Mouse (Mus musculus) spleen, postnatal 36 days (tissue): ENCODE results near the gene AI837181.

Source experiments
- DNase-seq, 2 experiments: peaks; one replicate each; pipeline ENCODE4 v3.0.0; 2022; ENCODE audit warnings: low spot score in 2 of 2, mixed read lengths in 1 of 2

AI837181 gene

DNA sequence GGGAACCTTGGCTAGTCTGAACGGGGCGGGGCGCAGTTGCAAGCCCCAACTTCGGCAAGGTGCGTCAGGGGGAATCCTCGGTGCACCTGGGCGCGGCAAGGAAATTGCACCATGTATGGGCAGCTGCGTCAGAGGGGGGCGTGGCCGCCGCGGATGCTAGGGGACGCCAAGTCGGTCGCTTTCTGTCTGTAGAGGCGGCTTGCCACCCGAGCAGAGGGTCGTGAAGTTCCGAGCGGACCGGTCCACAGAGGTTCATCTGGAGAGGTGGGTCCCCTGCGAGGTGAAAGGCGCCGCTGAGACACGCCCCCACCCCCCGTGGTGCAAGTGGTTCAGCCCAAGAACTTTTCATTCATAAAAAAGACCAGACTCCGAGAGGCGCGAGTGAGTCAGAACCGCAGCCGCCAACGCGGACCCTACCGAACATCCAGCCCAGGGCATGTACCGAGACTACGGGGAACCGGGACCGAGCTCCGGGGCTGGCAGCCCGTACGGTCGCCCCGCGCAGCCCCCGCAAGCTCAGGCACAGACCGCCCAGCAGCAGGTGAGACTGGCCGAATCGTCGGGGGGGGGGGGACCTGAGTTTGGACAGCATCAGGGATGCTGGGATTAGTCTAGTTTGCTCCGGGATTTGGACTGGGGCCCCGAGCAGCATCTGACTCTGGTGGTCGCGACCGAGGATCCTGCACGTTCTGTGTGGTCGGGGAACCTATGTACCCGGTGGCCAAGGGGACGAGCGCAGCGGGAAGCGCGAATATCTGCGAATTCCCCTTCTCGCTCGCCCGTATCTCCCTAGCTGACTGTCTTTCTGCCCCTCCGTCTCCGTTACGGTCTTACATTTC is 22.8 kb downstream of the AI837181 start, which contains the start of gene Fosl1:
Gene Fosl1 (plus strand): TSS at position 33 of the 839 bp plus-strand sequence.
- peak; percentile 71 to 78 for DNase-seq

DNA sequence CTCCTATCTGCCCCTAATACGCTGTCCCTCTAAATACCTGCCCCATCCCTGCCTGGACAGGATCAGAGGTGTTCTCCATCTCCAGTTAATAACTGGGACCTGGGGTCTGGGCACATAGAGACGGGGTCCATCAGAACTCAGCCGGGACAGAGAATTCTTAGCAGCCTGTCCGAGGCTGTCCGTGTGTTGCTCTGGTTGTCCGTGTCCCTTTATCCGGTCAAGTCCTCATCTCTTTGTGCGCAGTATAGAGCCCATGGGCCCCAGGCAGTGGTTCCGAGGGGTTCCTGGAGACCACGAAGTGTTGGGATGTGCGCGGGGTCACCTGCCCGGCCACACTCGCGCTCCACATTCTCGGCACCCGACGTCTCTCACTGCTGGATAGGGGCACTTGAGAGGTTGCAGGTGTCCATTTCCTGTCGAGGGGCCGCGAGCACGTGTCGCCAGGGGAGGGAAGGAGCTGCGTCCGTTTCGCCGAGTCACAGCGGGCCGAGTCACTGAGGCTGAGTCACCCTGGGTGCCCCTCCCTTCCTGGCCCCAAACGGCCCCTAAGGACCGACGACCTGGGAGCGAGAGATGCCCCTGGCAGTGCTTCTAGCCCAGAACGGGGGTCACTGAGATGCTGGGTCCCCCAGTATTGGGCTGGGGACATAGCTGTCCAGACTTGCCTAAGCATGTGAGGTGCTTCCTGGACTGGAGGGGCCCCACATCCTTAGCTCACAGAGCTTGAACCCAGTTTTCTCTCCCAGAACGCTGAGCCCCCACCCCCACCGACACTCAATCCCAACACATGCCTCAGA is 23.6 kb downstream of the AI837181 start:
- no peak for DNase-seq

DNA sequence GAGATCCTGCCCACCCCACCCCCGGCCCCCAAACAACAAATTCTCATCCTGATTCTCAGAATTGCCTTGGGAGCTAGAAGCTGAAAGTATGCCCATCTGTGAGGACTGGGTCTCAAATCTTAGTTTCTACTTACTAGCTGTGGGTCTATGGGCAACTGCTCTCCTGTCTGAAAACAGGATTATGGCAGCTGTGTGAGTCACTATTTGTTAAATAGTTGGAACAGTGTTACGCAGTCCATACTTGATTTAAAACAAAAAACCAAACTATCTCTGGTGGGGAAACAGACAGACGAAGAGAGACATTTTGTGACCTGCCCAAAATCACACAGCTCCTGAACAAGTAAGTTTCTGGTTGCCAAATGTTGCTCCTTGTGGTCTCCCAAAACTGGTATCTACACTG is 24.7 kb downstream of the AI837181 start:
- DNase-seq, result no peak

DNA sequence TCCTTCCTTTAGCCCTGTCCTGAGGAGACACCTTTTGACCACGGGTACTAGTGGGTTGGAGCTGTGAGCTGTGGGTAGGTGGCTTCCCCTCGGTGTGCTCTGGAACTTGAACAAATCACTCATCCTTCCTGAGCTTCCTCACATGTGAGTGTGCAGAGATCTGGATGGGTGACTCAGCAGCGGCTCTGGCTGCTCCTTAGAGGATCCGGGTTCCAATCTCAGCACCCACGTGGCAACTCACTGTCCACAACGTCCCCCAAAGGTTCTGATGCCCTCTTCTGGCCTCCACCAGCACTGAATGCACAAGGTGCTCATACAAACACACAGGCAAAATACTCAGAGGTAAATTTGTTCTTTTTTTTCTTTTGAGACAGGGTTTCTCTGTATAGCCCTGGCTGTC is 26.8 kb downstream of the AI837181 start:
- no peak for DNase-seq

DNA sequence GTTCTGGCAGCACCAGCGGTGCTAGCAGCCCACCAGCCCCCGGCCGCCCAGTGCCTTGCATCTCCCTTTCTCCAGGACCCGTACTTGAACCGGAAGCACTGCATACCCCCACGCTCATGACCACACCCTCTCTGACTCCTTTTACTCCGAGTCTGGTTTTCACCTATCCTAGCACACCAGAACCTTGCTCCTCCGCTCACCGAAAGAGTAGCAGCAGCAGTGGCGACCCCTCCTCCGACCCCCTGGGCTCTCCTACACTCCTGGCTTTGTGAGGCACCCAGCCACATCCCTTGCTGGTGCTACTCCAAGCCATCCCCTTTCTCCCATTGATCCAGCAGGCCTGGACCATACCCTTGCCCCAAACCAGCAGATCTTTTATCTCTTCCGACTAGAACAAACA is 30.1 kb downstream of the AI837181 start:
- no peak for DNase-seq

DNA sequence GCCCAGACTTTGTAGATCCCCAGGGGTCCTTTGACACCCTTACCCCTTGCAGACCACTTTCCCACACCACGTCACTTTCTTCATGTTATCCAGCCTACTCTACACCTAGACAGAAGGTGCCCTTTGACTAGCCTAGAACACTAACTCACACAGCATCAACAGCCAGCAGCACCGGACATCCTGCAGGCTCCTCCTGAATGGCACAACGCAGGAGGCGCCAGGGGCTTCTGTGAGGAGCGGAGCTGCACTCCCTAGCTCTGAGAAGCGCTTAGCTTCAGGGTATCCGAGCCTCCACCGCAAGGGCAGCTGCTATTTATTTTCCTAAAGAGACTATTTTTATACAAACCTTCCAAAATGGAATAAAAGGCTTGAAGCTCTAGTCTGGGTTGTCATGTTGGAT is 30.6 kb downstream of the AI837181 start:
- no peak for DNase-seq

DNA sequence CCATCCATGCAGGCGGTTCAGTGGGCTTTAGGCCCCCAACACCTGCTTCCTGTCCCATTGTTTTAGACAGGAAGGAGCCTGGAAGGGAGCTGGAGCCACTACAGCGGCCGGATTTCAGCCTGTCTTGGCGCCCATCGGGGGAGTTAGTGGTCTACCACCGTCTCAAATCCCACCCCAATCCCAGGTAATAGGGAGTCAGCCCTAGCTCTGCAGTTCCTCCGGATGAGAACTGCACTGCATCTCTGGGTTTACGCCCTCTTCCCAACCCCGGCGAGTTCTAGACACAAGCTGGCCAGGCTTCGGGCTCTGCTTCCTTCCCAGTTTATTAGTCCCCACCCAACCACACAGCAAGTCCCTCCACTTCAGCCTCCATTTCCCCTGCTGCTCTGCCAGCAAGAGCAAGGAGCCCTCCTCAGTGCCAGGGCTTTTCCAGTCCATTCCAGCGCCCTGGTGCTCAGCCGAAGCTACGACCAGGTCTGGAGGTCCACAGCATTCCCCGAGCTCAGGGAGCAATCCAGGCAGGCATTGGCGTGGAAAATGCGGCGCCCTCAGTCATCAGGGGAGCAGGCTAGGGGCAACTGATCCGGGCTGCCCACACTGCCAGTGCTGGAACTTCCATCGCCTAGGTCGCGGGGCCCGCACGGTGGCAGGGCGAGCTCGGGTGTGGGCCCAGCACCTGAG is 31.4 kb downstream of the AI837181 start:
- DNase-seq, result no peak

DNA sequence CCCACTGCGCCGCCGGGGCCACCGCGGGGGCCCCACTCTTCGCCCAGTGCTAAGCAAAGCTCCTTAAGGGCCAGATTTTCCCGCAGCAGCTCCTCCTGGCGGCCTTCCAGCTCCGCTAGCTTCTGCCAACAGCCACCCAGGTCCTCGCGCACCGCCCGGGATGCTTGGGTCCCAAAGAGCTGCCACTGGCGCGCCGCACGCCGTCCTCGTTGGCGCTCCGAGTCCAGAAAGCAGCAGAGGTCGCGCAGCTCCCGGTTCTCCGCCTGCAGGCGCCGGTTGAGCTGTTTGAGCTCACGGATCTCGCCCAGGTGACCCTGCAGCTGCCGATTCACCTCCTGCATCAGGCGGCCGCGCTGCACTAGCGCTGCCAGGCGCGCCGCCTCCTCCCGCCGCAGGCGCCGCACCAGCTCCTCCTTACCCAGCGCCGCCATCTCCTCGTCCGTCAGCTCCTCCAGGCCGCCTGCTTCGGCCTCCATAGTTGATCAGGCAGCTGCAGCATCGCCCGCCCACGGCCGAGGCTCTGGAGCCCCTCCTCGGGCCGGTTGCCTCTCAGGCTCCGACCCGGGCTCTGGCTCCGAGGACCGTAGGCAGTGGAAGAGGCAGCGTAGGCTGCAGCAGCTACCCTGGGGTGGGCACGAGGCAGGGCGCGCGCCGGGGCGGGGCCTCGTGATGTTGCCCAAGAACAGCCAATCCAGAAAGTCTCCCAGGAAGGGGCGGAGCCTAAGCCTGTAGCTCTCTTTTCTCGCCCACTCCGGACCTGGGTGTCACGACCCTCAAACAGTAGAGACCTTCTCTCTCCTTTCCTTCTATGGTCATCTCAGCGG is 32.2 kb downstream of the AI837181 start:
- DNase-seq, result peak; percentile 93 to 94

DNA sequence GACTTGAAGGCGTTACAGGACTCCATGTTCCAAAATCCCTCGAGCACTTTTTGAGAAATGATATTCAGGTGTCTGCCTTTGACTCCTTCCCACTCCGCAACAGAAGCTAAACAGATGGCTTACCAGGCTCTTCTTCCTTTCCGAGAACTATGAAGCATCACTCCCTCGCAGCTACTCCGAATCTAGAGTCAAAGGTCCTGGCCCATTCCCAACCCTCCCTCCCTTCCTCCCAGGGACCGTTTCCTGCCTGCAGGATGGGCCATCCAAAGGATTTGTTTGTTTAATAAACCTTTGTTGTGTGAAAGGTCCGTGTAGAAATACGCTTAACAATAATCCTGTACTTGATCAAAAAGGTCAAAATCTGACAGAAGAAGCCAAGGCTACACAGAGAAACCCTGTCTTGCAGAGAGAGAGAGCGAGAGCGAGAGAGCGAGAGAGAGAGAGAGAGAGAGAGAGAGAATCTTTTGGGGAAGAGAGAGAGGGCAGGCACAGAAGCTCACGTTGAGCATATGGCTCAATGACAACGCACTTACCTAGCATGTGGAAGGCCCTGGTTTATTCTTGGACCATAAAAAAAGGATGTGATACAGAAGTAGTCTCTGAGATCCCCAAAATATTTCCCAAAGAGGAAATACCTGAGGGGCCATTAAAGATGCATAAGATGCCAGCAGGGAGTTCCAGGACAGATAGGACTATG is 33.0 kb downstream of the AI837181 start, which contains the start of gene Ccdc85b:
Gene Ccdc85b (minus strand): TSS at position 149 of the 697 bp plus-strand sequence.
- DNase-seq, result no peak

DNA sequence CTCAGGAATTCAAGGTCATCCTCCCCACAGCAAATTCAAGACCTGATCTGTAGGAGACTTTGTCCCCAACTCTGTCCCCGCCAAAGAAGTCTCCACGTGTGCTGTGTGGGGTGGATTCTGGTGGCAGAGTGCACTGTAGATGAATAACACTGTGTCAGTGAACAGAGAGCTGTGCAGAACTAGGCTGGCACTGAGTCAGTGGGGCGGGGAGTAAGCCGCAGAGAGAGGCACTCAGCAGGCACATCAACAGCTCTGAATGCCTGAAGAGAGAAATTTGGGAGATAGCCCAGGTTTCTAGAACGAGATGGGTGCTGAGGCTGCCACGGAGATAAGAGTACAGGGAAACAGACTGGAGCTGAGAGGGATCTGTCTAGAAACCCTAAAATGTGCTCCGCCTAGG is 34.1 kb downstream of the AI837181 start:
- no peak for DNase-seq

DNA sequence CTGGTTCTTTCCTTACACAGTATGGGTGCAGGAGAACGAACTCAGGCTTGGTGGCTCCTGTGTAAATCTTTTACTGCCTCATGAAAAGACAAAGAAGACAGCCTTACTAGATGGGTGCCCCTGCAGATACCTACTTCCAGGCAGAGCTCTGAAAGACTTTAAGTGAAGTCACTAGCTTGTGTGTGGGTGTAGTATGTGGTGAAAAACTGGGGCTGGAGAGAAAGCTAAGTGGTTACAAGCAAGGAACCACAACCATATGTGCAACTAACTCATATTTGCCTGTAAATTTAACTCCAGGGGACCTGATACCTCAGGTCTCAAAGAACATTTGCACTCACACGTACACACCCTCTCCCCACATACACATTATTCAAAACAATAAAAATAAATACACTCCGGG is 35.0 kb downstream of the AI837181 start:
- DNase-seq, result no peak

DNA sequence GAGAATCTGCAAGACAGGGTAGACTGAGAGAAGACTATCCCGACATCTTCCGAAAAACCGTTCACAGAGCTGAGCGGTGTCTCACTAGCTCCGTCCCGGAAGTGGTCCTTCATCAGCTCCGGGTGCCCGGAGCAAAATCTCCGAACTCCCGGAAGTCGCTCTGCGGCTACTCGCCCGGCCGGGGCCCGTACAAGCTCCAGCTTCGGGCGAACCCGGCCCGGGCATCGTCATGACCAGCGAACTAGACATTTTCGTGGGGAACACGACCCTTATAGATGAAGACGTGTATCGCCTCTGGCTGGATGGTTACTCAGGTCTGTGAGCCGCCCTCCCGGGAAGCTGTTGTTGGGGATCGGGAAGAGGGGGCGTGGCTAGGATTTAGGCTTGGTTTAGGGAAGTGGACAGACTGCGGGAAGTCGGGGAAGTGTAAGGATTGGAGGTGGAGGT is 35.5 kb downstream of the AI837181 start, which contains the start of gene Fibp:
Gene Fibp (plus strand): TSS at position 151 of the 447 bp plus-strand sequence.
- DNase-seq, result peak; percentile 86 to 87

DNA sequence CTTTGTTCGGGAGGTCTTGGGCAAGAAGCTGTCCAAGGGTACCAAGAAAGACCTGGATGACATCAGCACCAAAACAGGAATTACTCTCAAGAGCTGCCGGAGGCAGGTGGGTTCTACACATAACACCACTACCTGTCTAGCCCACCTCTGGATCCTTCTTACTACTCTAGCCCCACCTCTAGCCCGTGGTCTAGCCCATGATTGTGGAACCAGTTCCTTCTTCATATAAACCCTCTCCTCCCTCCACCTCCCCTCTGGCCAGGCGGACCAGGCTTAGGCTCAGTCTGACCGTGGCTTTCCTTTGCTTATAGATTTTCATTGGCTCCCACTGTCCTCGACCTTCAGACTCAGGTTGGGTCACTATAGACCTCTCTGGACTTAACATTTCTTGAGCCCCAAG is 36.5 kb downstream of the AI837181 start:
- DNase-seq, result no peak

DNA sequence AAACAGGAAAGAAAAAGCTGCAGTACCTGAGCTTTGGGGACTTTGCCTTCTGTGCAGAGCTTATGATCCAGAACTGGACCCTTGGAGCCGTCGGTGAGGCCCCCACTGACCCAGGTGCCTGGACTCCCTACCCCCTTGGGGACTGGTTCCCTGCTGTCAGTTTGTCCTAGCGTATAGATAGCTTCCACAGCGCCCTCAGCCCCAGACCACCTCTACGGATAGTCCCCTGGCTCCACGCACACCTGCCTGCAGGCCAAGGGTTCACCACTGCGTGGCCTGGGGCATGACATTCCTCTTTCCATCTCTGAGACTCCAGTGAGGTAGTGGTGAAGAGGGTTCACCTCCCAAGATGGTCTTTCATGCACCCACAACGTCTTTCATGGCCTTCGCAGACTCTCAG is 38.3 kb downstream of the AI837181 start:
- no peak for DNase-seq

DNA sequence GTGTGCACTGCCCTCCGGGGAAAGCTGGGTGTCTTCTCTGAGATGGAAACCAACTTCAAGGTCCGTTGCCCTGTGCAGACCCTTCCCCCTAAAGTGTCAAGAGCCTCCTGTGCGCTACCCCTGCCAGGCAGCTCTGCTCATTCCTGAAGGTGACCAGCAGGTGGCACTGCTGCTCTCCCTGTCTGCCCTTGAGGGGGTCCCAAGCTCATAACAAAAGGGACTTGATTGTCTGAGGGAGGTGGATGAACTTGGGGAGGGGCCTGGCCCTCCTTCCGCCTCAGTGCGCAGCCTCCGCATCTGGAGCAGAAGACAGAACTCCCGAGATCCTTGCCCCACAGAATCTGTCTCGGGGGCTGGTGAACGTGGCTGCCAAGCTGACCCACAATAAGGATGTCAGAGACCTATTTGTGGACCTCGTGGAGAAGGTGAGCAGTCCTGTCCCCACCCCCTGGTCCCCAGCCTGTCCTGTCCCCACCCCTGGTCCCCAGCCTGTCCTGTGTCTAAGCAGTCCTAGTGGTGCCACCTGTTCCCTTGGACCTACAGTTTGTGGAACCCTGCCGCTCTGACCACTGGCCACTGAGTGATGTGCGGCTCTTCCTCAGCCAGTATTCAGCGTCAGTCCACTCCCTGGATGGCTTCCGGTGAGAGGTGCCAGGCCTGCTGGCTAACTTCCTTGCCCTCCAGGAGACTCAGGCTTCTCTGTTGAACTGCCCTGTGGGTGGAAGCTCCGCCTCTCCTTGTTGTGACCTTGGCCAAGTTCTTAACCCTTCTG is 39.0 kb downstream of the AI837181 start:
- DNase-seq, result peak in 1 of 2 experiments; percentile 40

DNA sequence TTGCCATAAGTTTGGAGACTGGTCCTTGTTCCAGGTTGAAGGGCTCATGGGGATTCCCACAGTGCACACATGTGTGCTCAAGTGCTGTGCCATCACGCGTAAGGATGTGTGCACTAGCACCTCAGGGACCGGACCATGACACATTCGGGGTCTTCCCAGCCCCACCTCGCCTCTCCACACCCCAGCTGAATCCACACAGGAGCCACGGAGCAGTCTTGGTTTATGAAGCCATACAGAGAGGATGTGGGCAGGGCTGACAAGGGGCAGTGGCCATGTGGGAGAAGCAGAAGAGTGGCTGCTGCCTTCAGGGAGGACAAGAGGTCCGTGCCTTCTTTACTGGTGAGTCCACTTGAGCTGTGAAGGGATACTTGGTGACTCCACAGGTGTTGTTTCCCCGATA is 40.1 kb downstream of the AI837181 start:
- no peak for DNase-seq

DNA sequence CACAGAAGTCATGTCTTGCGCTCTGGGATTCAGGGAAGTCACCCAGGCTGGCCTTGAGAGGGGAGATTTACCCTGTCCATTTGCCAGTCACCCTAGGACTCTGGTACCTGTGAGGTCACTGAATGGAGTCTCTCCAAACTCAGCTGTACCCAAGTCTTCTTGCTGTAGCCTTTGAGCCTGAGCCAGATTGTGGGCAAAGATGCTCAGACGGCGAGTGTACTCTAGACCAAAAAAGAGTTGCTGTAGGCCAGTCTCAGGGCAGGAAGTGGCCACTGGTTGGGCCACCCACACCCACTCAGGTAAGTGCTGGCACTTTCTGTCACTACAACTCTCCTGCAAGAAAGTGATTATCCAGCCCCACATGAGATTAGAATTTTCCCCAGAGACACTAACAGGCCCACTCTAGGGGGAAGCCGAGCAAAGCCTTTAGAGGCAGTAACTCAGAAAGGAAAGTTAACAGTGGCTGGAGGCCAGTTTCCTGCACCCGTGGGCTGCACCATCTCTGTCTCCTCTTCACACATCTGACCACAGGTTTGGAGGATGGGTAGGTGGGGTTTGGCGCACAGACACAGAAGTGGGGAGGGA is 42.1 kb downstream of the AI837181 start:
- no peak for DNase-seq

DNA sequence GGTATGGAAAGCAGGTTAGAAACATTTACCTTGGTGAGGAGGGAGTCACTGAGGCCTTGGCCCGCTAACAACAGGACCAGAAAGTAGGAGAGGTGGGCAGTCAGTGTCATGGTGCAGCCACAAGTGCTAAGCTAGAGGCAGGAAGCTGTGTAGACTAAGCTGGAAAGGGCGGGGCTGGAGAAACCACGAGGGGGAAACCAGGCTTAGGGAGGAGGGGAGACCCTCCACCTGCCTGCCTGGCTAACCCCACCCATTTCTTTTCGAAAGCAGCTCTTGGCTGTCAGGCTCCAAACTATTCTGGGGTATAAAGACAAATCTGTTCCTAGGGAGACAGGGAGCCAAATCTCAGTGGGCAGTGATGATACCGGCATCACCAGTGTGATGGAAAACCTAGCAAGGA is 43.4 kb downstream of the AI837181 start, which contains the start of gene Ctsw:
Gene Ctsw (minus strand): TSS at position 134 of the 400 bp plus-strand sequence.
- peak in 1 of 2 experiments; percentile 38 for DNase-seq

DNA sequence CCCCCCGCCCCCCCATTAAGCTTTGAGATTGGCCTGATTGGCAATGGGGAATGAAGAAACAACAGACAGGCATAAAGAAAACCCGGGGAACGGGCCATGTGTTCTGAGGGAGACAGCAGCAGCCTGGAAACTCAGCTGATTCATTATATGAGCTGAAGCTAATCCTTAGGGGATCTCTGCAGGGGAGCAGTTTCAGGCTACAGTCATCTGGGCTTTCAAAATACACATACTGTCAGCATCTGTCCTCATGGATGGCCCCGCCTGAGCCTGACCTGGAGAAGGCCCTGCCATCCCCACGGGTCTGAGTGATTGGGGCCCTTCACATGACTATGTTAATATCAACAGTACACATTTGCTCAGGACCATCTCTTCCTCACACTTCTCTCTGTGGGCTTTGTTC is 46.9 kb downstream of the AI837181 start:
- DNase-seq, result no peak
